Mouse (Mus musculus) lung, adult 2 months (tissue): ENCODE results near the gene Olfr763.

Experiments used
- CTCF ChIP-seq: fragments of 200-500 bp; IDR thresholded peaks from 2 replicates; pipeline ENCODE4 v1.5.1; 2011; ENCODE audit warnings: mild to moderate bottlenecking, low read length, control low read depth; ENCODE audit not compliant: insufficient read depth
- POLR2A ChIP-seq: fragments of 200-500 bp; IDR thresholded peaks from 2 replicates; pipeline ENCODE4 v1.6.1; 2011; ENCODE audit warnings: low read depth, mild to moderate bottlenecking, control low read depth, low read length, borderline replicate concordance; ENCODE audit errors: extremely low read depth

DNA sequence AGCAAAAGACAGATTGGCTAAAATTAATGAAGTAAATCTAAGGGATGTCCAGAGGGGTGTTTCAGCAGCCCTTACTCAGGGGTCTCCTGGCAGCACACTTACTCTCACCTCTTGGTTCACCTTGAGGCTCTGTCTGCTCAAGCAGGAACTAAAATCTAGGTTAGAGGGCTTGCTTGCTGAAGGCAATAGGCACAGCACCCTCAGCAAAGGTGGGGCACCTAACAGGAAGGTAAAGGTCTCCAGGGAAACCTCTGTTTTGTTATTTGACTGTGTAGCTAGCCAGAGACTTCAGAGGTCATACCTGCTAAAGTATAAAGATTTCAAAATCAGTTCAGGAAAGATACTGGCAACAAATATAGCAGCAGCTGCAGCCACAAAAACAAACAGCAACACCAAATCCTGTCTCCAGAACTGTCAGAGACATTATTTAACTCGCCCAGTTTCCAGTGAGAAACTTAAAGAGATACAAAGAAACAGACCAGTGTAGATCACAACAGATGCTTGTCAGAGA, 39.8 kb upstream of the Olfr763 start:
- TF ChIP-seq CTCF (no peak), POLR2A (no peak)
